Mouse (Mus musculus) adrenal gland, adult (tissue): Measurements from ENCODE around the gene Fcgr1.
"Not testable (repeated sequence)": the region's sequence is repeated elsewhere in the genome, so short reads cannot be mapped to it uniquely, and the experiment has no call there.

Experiments
- DNase-seq, 2 experiments: peaks; one replicate each; pipeline ENCODE4 v3.0.0; 2022 to 2023; ENCODE audit warnings: low spot score in 1 of 2; ENCODE audit not compliant: inconsistent age in 2 of 2

Fcgr1 gene

GRCm38 (mm10) chr3:96250890-96251289, 42.9 kb downstream of the Fcgr1 start:
- no peak for DNase-seq

- DNase-seq, result no peak
Measured at GRCm38 (mm10) chr3:96249034-96249345, 44.8 kb downstream of the Fcgr1 start.

DNA sequence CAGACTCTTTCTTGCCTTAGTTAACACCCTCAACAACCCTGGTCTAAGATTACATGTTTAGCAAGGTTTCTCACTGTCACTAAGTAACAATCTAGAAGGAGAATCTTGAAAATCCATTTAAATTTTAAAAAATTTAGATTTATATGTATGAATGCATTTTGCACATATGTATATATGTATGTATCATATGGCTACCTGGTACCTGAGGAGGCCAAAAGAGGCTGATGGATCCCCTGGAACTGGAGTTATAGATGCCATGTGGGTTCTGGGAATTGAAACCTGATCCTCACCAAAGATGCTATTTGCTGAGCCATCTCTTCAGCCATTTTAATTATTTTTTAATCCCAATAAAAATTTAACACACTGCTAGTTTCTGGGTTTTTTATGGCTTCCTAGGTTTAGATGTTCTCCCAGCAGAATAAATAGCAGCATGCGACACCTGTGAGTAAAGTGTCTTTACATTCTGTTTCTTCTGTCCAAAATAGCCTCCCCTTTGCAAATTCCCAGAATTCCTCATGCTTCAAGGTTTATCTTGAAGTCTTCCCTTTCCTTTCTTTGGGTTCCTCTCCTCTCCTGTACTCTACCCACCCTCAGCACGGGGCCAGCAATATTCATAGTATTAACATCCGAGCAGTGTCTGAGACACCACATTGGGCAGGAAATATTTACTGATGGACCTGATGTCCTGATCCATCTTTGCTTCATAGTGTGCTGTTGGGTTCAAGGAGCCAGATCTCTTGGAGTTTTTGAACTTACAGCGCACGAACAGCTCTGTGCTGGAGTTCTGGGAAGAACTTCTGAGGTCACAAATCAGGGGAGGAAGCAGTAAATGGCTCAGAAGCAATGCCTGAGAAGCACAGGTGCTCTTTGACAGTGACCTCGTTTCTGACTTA, 45.4 kb downstream of the Fcgr1 start:
- DNase-seq, result no peak

DNA sequence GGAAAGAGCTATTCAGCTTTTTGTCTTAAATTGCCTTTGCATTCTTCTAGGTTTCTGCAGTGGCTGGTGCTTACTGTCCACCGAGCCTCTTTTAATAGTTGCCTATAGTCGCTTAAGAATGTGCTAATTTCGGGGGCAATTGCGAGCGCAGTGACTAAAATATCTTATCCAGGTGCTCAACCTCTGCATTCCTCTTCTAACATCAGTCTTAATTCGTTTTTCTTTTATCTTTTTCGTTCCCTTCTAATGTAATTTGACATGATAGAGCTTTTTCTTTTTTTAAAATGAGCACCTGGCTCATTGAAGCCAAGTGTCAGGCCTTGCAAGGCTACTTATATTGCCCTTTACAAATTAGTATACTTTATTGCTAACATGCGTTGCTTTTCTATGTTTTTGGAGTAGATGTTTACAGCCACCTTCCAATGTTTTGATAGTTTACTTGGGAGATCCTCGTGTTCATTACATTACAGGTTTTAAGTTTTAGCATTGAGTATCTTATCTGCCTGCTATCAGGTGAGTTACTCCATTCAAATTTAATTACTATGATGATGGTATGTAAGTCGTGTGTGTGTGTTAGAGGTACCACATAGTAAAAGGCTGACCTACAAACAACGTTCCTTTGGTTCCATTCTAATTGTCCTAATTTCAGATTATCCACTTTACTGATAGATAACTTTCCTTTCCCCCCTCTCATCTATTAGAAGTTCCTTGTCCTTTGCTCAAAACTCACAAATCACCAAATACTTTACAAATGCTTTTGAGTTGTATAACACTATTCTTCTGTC, 46.2 kb downstream of the Fcgr1 start:
- peak in 1 of 2 experiments; percentile 45 for DNase-seq

GRCm38 (mm10) chr3:96246427-96246856, 47.3 kb downstream of the Fcgr1 start, which contains the start of gene Hist2h3c1:
Hist2h3c1 (plus strand) TSS chr3:96246685.
- DNase-seq, result not testable (repeated sequence)

DNA sequence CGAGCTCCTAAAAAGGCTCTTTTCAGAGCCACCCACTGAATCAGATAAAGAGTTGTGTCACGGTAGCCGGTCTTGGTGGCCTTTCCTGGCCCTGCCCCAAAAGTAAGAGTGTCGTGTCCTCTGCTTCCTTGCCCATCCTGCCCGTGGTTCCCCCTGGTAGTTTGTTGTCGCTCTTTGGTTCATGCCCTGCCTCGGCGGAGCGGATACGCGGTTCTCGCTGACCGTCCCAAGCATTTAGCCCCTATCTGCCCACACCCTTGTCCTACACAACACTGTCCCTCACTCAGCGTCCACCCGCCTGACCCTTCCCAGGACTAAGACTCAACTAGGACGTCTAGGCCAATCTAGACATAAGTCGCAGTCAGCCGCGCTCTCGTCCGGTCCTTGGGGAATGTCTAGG, 47.8 kb downstream of the Fcgr1 start:
- DNase-seq, result peak in 1 of 2 experiments; percentile 39

- peak; percentile 92 to 97 for DNase-seq
Measured at GRCm38 (mm10) chr3:96245003-96245886, 48.5 kb downstream of the Fcgr1 start, which contains the start of gene Hist2h2aa1. Hist2h2aa1 (plus strand) TSS chr3:96245497.

DNA sequence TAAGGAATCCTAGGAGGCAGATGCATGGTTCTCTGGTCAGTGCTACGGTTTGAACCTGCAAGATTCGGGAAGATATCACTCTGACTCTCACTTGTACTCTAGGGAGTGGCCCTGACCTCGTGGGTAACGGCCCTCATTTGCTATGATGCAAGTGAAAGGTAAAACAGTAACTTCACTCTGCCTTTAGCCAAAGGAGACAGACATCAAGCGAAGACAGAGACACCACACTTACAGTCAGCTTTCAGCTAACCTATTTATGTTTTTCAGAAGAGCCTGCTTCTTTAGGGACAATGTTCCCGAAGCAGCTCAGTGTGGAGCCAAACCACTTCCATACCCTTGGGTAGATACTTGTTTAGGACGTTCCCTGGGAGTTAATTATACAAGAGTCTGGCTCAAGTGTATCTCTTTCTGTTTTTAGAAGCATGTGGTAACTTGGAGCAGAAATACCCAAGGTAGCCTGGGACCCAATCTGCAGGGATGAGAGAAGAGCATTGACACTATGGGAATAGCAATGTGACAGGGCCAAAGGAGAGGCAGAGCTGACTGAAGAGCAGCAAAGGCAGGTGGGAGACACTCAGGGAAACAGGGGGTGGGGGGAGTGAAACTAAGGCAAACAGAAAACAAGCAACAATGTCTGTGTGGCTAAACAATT, 49.7 kb downstream of the Fcgr1 start:
- DNase-seq, result peak in 1 of 2 experiments; percentile 72

GRCm38 (mm10) chr3:96240799-96241197, 53.0 kb downstream of the Fcgr1 start:
- DNase-seq, result no peak

DNA sequence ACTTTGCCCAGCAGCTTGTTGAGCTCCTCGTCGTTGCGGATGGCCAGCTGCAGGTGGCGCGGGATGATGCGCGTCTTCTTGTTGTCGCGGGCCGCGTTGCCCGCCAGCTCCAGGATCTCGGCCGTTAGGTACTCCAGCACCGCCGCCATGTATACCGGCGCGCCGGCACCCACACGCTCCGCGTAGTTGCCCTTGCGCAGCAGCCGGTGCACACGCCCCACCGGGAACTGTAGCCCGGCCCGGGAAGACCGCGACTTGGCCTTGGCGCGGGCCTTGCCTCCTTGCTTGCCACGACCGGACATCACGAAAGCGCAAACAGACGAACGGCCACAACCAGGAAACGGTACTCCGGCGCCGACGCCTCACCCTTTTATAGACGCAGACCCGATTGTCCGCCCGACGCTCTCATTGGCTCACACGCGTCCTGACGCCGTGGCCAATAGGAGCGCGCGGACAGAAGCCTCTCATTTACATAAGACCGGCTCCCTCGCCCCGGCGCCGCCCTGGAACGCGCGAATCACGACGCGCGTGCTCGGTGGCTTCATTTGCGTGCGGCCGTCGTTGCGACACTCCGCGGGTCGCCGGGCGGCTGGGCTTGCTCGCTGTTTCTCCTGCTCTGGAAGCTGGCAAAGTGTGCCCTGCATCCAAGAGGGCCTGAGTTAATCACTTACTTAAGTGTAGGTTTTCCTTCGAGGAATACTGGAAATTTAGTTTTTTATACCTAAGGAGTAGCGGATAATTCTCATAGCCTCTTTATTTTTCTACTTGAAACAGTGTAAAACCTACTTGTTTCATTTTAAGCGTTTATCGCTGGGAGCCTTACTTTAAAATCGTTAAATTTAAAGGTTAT, 53.6 kb downstream of the Fcgr1 start, which contains the start of gene Hist2h2aa2:
Gene Hist2h2aa2 (minus strand): TSS at position 328 of the 850 bp plus-strand sequence.
- DNase-seq, result peak; percentile 98 to 100

DNA sequence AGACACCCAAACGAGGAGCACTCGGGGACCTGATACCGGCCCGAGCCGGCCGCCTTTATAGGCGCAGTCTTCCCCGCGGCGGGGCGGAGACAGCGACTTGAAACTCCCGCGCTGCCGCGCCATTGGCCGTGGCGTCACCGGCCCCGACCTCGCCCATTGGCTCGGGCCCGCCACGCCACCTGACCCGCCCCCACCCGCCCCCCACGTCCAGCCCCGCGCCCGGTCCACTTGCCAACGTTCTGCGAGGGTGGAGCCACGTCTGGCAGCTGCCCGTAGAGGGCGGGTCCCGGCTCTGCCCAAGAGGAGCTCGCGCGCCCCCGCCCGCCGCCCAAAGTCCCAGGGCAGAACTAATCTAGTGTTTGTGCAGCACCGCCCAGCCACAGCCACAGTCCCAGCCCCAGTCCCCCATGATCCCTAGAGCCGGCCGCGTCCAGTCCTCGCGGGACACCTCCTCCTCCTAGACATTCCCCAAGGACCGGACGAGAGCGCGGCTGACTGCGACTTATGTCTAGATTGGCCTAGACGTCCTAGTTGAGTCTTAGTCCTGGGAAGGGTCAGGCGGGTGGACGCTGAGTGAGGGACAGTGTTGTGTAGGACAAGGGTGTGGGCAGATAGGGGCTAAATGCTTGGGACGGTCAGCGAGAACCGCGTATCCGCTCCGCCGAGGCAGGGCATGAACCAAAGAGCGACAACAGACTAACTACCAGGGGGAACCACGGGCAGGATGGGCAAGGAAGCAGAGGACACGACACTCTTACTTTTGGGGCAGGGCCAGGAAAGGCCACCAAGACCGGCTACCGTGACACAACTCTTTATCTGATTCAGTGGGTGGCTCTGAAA, 54.6 kb downstream of the Fcgr1 start, which contains the start of gene Hist2h3c2:
Gene Hist2h3c2 (minus strand): TSS at position 174 of the 840 bp plus-strand sequence.
- DNase-seq, result peak; percentile 63 to 83

DNA sequence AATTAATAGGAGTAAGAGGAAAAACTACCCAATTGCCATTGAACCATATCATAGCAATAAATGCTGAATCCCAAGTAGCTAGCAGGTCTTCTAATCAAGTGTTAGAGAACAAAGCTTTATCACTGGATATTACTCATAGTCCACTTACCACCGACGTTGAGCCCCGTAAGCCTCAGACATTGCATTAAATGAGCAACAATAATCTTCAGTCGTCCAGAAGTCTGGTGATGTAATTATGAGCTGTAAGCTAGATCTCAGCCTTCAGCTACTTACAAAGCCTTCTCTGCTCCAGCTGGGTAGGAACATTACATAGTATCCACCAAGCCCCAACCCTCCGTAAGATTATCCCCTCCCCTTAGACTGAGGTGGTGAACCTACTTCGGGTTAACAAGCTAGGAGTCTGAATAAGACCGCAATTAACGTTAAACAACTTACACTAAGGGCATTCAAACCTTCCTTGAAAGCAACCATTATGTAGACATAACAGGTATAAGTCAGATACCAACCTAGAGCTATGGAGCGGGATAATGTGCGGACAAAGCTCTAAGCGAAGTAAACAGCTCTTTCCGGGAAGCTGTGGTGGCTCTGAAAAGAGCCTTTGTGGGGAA, 55.8 kb downstream of the Fcgr1 start:
- DNase-seq, result peak in 1 of 2 experiments; percentile 72

DNA sequence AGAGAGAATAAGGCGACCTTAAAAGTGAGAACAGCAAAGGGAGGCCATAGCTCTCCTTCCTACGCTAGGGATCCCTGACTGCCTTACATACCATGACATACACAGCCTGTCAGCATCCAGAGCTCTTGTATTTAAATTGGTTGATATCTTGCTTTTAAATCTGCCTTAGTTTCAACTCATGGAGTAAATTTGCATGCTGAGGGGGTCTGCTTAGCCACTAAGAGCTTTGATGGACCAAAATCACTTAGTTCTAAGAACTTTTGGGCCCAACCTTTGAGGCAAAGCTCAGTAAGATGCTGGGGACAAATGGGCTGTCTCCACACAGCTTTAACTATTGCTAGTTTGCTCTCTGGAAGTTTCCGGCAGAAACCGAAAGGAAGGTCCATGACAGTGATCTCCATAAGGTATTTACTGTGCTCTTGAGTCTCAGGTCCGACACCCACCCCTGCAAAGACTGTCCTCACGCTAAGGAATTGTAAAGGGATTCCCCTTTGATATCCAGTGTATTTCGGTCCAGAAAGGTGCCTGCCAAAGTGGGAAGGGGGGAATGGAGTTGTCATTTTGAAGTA, 56.4 kb downstream of the Fcgr1 start:
- DNase-seq, result no peak

DNA sequence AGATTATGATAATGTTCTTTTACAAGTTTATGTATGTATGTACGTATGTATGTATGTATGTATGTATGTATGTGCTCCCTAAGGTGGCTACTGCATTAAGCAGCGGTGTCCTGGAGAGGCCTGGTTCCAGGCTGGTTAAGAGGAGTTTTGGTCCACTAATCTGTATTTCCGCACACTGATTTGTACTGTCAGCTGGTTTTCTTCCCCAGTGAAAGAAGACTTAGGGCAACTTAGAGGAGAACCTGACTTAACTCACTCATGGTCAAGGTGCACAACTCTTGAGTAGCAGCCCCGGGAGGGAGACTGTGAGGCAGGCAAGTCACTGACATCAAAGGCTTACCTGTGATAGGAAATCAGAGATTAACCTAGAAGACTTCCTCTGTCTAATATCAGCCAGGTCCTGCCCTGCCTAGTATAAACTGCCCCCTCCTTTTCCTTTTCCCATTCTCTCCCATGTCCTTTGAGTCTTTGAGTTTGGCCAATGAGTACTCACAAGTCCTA, 56.9 kb downstream of the Fcgr1 start:
- DNase-seq, result no peak

- no peak for DNase-seq
Measured at GRCm38 (mm10) chr3:96235836-96236235, 57.9 kb downstream of the Fcgr1 start.

GRCm38 (mm10) chr3:96234914-96235313, 58.9 kb downstream of the Fcgr1 start:
- DNase-seq, result no peak
